Mouse (Mus musculus) thymus, postnatal 4 days (tissue): ENCODE measurements around the gene Ahr.

Source experiments
- DNase-seq: peaks from one replicate; pipeline ENCODE4 v3.0.0; 2021

The Ahr gene

GRCm38 (mm10) chr12:35534754-35535236 is at the start of gene Ahr:
Ahr (minus strand) TSS chr12:35535038.
- DNase-seq = peak; percentile 95

GRCm38 (mm10) chr12:35578826-35579225 is 44.0 kb upstream of the Ahr start:
- no peak for DNase-seq

- no peak for DNase-seq
Measured at GRCm38 (mm10) chr12:35576107-35576506, 41.3 kb upstream of the Ahr start.

DNA sequence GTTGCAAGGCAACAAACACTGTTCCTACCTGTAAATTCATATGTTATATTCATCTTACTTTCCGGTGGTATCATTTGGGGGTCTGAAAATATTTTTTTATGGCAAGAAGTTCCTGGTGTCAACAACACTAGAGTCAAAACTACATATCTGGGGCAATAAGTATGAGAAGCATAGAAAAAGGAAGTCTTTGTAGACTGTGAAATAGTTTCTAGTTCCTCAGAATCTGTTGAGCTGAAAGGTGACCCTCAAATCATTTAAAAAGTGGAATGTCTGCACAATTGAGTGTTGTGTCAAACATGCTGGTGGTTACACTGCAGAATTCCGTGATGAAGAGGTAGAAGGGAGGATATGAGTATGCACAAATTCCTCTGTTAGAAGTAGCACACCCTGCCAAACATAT is 38.9 kb upstream of the Ahr start:
- DNase-seq = no peak

GRCm38 (mm10) chr12:35562826-35563225 is 28.0 kb upstream of the Ahr start:
- DNase-seq = no peak

- no peak for DNase-seq
Measured at GRCm38 (mm10) chr12:35558868-35559267, 24.0 kb upstream of the Ahr start.

DNA sequence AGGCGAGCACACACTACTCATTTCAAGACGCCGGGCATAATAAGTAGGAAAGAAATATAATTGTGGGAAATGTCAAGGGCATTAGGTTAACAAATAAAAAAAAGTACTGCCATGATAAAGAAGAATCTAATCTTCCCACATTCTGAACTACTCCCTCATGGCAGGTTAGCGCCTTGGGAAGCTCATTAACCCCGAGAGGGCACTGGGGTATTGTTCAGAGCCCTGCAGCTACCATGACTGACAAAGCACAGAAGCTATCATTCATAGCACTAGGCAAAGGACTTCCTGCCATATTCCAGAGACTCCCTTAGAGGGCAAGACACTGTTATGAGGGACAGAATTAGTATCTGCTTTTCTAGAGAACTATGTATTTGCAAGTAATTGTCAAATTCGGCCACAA is 21.1 kb upstream of the Ahr start:
- DNase-seq = no peak

GRCm38 (mm10) chr12:35554309-35554708 is 19.5 kb upstream of the Ahr start:
- DNase-seq = peak; percentile 28

GRCm38 (mm10) chr12:35553174-35553573 is 18.3 kb upstream of the Ahr start:
- no peak for DNase-seq

- DNase-seq = no peak
Measured at GRCm38 (mm10) chr12:35550299-35550698, 15.5 kb upstream of the Ahr start.

- DNase-seq = no peak
Measured at GRCm38 (mm10) chr12:35542836-35543235, 8.0 kb upstream of the Ahr start.

- DNase-seq = no peak
Measured at GRCm38 (mm10) chr12:35538843-35539242, 4.0 kb upstream of the Ahr start.

GRCm38 (mm10) chr12:35534114-35534753 is 604 bp downstream of the Ahr start:
- peak; percentile 73 for DNase-seq

- no peak for DNase-seq
Measured at GRCm38 (mm10) chr12:35533748-35534113, 1.1 kb downstream of the Ahr start.

- no peak for DNase-seq
Measured at GRCm38 (mm10) chr12:35533133-35533532, 1.7 kb downstream of the Ahr start.

DNA sequence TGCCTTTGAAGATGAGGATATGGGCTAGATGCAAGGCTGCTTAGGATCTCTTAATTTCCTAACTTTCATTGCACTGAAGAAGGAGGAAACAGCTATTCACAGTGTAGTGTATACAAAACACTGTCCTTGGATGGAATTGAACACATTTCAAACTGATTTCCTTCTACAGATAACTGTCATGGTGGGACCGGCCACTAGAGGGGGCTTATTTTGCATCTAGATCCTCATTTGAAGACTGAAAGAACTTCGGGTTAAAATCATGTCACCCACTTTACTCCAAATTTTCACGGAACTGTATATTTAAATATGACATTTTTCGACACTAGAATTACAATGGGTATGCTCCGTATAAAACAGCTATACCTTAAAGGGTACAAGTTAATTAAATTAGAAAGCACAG is 2.7 kb downstream of the Ahr start:
- peak; percentile 88 for DNase-seq

DNA sequence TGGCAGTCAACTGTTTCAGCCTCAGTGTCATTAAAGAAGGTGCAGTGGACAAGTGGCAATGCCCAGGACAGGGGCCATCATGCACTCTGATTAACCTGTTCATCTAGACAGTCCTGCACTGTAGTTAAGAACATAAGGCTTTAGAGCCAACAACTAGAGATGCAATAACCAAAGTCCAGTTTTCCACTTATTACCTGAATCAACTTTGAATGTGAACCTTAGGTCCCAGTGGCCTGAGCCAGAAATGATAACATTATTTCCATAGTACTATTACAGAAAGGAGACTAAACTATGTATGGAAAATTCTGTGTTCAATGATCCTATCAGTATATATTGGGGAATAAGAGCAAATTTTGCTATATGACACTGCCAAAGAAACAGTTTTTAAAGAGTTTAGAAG is 4.3 kb downstream of the Ahr start:
- DNase-seq = no peak

DNA sequence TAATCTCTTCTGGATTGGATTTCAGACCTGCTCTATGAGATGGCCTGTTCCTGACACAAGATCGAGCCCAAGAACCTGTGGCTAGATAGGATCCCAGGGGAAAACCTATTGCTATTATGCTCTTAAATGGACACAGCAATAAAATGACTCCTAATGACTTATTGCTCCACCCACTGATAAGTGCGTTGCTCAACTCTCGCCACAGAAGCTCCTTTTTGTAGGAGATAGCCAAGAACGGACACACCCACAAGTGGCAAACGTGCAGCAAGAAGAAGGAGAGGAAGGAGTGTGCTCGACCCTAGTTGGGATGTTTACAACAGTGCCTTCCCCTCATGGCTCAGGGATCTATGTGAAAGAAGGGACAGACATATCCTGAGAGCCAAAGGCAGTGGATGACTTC is 7.4 kb downstream of the Ahr start:
- DNase-seq = no peak

DNA sequence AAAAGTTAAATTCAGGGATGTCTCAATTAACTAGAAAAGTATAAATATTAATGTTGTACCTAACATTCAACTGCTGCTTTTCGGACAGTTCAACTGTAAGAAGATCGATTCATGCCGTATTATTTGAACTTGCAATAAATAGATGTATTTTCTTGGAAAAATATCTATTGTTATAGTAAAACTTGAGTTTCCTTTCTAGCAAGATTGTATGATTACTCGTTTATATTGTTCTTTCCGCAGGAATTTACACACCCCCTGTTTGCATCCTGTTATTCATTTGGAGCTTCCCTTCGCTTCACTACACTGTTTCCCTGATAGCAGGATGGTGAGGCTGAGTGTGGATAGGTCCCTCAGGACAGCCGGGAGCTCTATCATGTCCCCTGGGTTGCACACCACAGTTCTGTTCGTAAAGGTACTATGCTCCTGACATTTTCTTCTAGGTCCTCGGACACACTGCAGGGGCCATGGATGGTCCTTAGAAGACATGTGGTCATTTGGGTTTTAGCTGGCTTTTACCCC is 12.2 kb downstream of the Ahr start:
- DNase-seq = no peak

DNA sequence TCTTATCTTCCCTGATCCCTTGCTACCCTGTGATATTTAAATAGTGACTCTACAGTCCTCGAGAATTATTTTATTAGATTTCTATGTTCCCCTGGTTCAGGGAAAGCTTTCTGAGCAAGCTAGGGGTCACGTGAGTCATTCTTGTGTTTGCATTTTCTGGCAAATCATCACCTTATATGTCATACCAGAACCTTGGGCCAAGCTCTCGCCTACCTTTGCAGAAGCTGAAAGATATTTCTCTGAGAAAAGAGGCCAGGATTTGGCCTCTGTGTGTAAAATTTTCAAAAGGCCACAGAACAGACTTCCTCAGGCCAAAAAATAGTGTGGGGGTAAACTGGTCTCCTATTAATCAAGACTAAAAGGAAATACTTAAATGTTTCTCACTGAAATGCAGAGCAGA is 19.2 kb downstream of the Ahr start:
- DNase-seq = no peak

DNA sequence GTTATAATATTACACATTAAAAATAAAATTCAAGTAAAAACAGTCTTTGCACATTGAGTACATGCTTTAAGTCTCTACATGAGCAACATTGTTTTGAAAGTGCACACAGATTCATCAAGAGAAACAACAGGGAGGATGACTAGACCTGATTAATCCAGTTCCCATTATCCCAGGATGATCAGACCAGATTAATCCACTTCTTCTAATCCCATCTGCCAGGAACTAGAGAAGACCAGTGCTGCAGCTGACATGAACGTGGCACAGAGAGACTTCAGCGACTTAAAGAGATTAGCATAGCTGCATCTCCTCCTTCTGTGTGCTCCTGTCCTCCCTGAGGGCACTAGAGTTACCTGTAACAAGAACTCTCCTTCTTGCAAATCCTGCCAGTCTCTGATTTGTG is 20.2 kb downstream of the Ahr start:
- DNase-seq = no peak

- peak; percentile 26 for DNase-seq
Measured at GRCm38 (mm10) chr12:35510711-35511110, 24.1 kb downstream of the Ahr start.

DNA sequence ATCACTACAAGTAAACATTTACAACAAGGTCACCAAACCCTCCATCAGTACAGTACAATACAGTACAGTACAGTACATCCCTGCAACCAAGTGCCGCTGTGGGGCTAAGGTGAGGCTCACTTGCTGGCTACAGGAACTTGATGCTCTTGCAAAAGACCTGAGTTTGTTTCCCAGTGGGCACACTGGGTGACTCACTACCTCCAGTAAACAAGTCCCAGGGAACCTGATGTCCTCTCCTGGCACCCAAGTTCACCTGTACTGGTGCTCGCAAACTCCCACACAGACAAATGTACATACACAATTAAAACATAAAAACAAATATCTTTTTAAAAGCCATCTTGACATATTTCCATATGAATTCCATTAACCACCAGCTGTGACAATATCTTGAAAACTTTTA is 28.5 kb downstream of the Ahr start:
- no peak for DNase-seq

- no peak for DNase-seq
Measured at GRCm38 (mm10) chr12:35504081-35504480, 30.8 kb downstream of the Ahr start.

DNA sequence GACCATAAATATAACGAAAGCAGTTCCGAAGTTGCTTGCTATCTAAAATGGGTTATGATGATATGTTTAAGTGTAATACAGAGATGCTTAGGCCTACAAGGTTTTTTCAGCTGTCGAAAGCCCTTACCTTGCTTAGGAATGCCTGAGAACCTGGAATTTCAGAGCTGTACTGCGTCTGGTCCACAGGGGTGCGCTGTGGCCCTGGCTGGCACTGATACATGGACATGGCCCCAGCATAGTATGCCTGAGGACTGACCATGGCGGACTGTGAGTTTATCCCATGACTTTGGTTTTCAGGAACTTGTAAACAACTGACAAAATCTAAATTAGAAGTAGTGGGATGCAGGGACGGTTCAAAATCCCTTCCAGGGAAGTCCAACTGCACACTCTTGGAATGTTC is 31.3 kb downstream of the Ahr start:
- no peak for DNase-seq
